Mouse (Mus musculus) liver, embryonic 15.5 days (tissue): ENCODE measurements at regions not wholly inside any gene's neighbourhood (a gene's known extent, or its start where the extent isn't known, plus 50 kb on each side); places are given as distances from the start of the nearest gene placed in this dataset.

ENCODE experiments used
- ATAC-seq: fragments of 200-750 bp; cut with Nextera tagmentation; 2 replicates; pipeline ENCODE4 v1.8.0; 2017; ENCODE audit warnings: moderate number of reproducible peaks, mild to moderate bottlenecking, moderate library complexity; ENCODE audit not compliant: insufficient read depth
- H3K27ac ChIP-seq: fragments of 300-500 bp; sonication (generic); replicated peaks from 2 replicates; pipeline ENCODE4 v1.5.1; 2015; ENCODE audit warnings: mild to moderate bottlenecking, inconsistent platforms
- H3K27me3 ChIP-seq: fragments of 300-500 bp; sonication (generic); 2 replicates; pipeline ENCODE4 v1.6.1; 2015; ENCODE audit warnings: mild to moderate bottlenecking, inconsistent platforms
- H3K36me3 ChIP-seq: fragments of 300-500 bp; sonication (generic); replicated peaks from 2 replicates; pipeline ENCODE4 v1.6.1; 2015; ENCODE audit warnings: moderate library complexity, mild to moderate bottlenecking, inconsistent platforms
- H3K4me1 ChIP-seq: fragments of 300-500 bp; sonication (generic); replicated peaks from 2 replicates; pipeline ENCODE4 v1.6.1; 2015; ENCODE audit warnings: inconsistent platforms
- H3K4me2 ChIP-seq: fragments of 300-500 bp; sonication (generic); 2 replicates; pipeline ENCODE4 v1.6.1; 2015; ENCODE audit warnings: moderate library complexity, mild to moderate bottlenecking, inconsistent platforms
- H3K4me3 ChIP-seq: fragments of 300-500 bp; sonication (generic); replicated peaks from 2 replicates; pipeline ENCODE4 v1.5.1; 2015; ENCODE audit warnings: mild to moderate bottlenecking, inconsistent platforms
- H3K9ac ChIP-seq: fragments of 300-500 bp; sonication (generic); 2 replicates; pipeline ENCODE4 v1.6.1; 2015; ENCODE audit warnings: moderate library complexity, mild to moderate bottlenecking, inconsistent platforms
- H3K9me3 ChIP-seq: fragments of 300-500 bp; sonication (generic); replicated peaks from 2 replicates; pipeline ENCODE4 v1.6.1; 2016; ENCODE audit warnings: inconsistent platforms
- WGBS: fragments of 180-500 bp; shearing (Covaris S2); methylation state at CpG from one replicate; pipeline ENCODE4 v1.1.7; 2015; ENCODE audit warnings: mixed read lengths; ENCODE audit not compliant: insufficient replicate concordance; 5-methylcytosine and 5-hydroxymethylcytosine counted together

DNA sequence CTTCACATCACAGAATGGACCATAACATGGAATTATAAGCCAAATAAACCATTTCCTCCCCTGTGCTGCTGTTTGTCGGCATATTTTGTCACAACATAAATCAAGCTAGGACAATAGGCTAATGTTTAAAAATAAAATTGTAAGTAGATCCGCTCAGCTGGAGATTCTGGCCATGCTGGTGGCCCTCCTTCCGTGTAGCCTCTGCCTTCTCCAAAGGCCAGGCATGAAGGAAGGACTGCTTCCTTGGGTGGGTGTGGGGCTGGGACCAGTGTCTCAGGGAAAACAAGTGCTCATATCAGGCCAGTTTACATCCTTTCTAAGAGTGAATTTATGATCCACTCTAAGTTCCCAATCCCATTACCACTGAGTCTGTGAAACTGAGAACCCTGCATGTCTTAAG lies 206.3 kb upstream of the Ppp2r2d start:
- H3K27me3 ChIP-seq: no peaks in the 10 kb centered on the region
- H3K36me3 ChIP-seq: no peaks in the 10 kb centered on the region
- WGBS: 50% methylated on average over 3 of the region's 3 CpGs
- no peak overlapping the region for H3K4me2 ChIP-seq
- no peaks in the 10 kb centered on the region for H3K9me3 ChIP-seq
- no peak overlapping the region for H3K4me3 ChIP-seq
- ATAC-seq: no peak
- H3K9ac ChIP-seq: no peak overlapping the region
- no peak overlapping the region for H3K27ac ChIP-seq
- H3K4me1 ChIP-seq: no peaks in the 10 kb centered on the region

- H3K9me3 ChIP-seq: no peaks in the 10 kb centered on the region
- no peaks in the 10 kb centered on the region for H3K27me3 ChIP-seq
- H3K4me2 ChIP-seq: no peak overlapping the region
- no peak for ATAC-seq
- H3K27ac ChIP-seq: no peak overlapping the region
- H3K36me3 ChIP-seq: no peaks in the 10 kb centered on the region
- 62% methylated on average over 9 of the region's 9 CpGs for WGBS
- H3K4me1 ChIP-seq: no peaks in the 10 kb centered on the region
- H3K9ac ChIP-seq: no peak overlapping the region
- no peak overlapping the region for H3K4me3 ChIP-seq
Measured at GRCm38 (mm10) chr7:138626061-138626460, 219.8 kb upstream of the Ppp2r2d start.

DNA sequence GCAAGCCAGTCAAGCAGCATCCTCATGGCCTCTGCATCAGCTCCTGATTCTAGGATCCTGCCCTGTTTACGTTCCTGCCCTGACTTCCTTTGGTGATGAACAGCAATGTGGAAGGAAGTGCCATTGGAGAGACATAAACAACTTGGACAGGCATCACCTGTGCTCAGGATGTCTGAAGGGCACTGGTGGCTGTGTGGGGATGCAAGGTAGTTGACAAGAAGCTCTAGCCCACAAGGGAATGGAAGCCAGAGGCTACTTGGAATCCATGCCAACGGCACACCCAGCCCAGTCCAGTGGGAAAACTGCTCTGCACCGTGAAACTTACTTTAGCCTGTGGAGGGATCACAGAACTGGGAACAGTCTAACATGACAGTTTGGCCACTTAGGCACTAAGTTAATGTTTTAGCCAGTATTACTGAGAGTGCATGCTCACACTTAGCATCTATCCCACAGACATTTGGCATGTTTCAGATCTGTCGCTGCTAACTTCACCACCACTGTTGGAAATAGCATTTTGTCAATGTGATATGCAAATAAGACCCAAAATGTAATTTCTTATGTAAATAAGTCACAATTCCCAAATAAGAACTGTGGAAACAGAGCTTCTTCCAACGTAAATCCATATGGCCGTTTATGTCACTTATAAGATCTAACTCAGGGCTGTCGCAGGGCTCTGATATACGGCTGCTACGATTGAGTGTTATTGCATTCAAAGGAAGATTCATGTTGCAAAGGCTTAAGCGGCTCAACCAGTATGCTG lies 223.5 kb upstream of the Tcerg1l start:
- H3K36me3 ChIP-seq: no peaks in the 10 kb centered on the region
- no peak overlapping the region for H3K27ac ChIP-seq
- ATAC-seq: no peak
- 76% methylated on average over 10 of the region's 10 CpGs for WGBS
- no peaks in the 10 kb centered on the region for H3K9me3 ChIP-seq
- no peak overlapping the region for H3K9ac ChIP-seq
- no peak overlapping the region for H3K4me3 ChIP-seq
- no peaks in the 10 kb centered on the region for H3K27me3 ChIP-seq
- H3K4me2 ChIP-seq: no peak overlapping the region
- no peaks in the 10 kb centered on the region for H3K4me1 ChIP-seq

DNA sequence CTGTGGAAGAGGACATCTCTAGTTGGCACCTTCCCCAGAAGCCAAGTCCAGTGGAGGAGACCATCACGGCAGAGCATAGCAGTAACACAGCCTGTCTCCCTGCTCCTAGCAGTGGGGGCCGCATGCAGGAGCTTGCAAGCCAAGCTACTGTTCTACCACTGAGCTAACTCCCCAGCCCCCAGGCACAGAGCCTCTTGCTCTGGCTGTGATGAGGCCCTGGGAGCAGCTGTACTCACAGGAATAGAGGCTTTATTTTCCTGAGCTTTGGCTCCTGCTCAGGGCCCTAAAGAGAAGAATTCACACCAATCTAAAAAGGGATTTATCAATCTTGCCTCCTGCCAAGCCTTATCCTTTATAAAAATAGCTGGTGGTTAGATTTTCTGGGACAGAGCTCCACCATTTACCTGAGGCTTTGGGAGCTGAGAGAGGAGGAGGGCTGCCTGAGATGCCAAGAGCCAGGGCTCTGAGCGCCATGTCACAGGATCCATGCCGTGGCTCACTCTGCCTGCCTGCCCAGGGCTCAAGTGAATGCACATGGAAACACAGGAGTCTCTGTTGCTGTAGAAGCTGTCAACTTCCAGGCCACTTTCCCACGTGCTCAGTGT lies 222.7 kb upstream of the Tcerg1l start:
- no peak for ATAC-seq
- Histone ChIP-seq H3K9ac (no peak overlapping the region), H3K27me3 (no peaks in the 10 kb centered on the region), H3K36me3 (no peaks in the 10 kb centered on the region), H3K4me2 (no peak overlapping the region), H3K4me1 (no peaks in the 10 kb centered on the region), H3K4me3 (no peak overlapping the region), H3K9me3 (no peaks in the 10 kb centered on the region), H3K27ac (no peak overlapping the region)
- 55% methylated on average over 5 of the region's 5 CpGs for WGBS

DNA sequence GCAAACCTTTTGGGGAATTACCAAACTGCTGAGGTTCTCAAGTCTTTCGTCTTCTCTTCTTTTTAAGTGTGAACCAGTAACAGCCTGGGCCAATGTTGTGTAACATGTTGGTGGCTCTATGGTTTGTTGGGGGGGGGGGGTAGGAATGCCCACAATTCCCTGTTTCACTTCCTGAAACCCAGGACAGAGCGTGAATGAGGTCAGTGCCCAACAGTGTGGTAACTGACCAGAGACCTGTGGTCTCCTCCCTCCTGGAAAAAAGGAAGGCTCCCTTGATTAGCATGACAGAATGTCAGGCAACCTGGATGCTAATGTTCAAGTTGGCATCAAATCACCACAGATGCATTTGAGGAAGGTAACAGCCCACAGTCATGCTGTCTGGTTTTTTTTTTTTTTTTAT lies 218.9 kb upstream of the Tcerg1l start:
- Histone ChIP-seq H3K4me3 (no peak overlapping the region), H3K9me3 (no peaks in the 10 kb centered on the region), H3K4me2 (no peak overlapping the region), H3K4me1 (no peaks in the 10 kb centered on the region), H3K27me3 (no peaks in the 10 kb centered on the region), H3K27ac (no peak overlapping the region), H3K36me3 (no peaks in the 10 kb centered on the region), H3K9ac (no peak overlapping the region)
- 33% methylated on average over 2 of the region's 2 CpGs for WGBS
- no peak for ATAC-seq

DNA sequence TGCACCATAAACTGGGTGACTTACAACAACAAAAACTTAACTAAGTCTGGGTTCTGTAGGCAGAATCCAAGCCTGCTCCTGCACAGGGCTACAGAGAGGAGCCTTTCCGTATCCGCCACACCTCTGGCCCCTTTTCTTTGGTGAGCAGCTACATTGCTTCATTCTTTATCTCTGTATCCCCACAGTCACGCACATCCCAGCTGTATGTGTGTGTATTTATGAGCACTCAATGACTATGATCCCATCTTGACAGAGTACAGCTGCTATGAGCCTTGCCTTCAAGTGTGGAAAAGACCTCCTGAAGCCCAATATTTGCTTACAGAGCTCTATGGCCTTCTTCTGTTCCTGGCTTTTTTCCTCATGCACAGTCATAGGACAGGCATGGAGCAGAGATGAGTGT lies 212.1 kb upstream of the Tcerg1l start:
- no peak overlapping the region for H3K27ac ChIP-seq
- no peaks in the 10 kb centered on the region for H3K9me3 ChIP-seq
- no peak overlapping the region for H3K4me2 ChIP-seq
- H3K9ac ChIP-seq: no peak overlapping the region
- H3K36me3 ChIP-seq: no peaks in the 10 kb centered on the region
- no peak overlapping the region for H3K4me3 ChIP-seq
- no peak for ATAC-seq
- H3K4me1 ChIP-seq: no peaks in the 10 kb centered on the region
- no peaks in the 10 kb centered on the region for H3K27me3 ChIP-seq
- WGBS: 64% methylated on average over 3 of the region's 3 CpGs

DNA sequence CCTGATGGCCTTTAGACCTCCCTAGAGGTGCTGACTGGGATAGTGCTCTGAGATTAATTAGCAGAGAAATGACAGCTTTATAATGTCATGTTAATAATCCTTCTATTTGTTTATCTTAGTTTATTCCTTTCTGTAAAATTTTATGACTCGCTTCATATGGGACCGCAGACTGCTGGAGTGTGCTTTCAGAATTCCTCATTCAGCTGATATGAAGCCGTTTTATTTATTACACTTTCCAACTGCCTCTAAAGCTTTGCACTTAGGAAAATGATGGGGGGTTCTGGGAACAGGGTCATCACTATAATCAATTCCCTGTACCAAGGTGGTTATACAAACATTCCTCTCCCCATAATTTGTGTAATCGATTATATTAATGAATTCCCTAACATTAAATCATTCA lies 211.6 kb upstream of the Tcerg1l start:
- H3K9me3 ChIP-seq: no peaks in the 10 kb centered on the region
- H3K4me1 ChIP-seq: no peaks in the 10 kb centered on the region
- H3K36me3 ChIP-seq: no peaks in the 10 kb centered on the region
- ATAC-seq: no peak
- no peaks in the 10 kb centered on the region for H3K27me3 ChIP-seq
- no peak overlapping the region for H3K27ac ChIP-seq
- WGBS: 70% methylated on average over 4 of the region's 4 CpGs
- no peak overlapping the region for H3K4me3 ChIP-seq
- no peak overlapping the region for H3K9ac ChIP-seq
- no peak overlapping the region for H3K4me2 ChIP-seq

DNA sequence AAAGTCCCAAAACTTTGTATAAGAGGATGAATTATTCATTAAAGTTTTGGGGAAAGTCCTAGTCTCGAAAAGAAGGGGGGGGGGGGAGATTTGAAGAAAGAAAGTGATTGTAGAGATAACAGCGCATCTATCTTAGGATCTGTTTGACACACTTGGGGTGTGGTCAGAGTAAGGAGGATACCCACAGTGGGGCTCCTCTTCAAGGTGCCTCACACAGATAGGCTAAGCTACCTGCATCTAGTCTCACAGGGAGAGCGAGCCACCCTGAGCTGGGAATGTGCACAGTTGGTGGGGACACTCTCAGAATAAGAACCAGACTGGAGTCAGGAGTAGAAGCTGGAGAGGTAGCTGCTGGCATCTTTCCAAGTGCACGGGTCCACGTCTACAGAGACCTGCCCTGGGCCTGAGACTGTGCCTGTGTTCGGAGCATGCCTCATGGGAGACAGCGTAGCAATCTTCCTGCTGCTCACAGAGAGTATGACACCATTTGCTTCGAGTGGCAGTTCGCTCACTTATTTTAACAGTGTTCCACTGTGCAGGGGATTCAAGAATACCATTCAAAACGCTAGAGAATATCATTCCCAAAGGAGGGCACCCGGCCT lies 208.9 kb upstream of the Tcerg1l start:
- H3K27ac ChIP-seq: no peak overlapping the region
- H3K27me3 ChIP-seq: no peaks in the 10 kb centered on the region
- H3K4me1 ChIP-seq: no peaks in the 10 kb centered on the region
- no peak for ATAC-seq
- 59% methylated on average over 11 of the region's 11 CpGs for WGBS
- no peaks in the 10 kb centered on the region for H3K36me3 ChIP-seq
- H3K4me2 ChIP-seq: no peak overlapping the region
- H3K9me3 ChIP-seq: no peaks in the 10 kb centered on the region
- no peak overlapping the region for H3K4me3 ChIP-seq
- H3K9ac ChIP-seq: no peak overlapping the region

GRCm38 (mm10) chr7:138605923-138606322 lies 208.4 kb upstream of the Tcerg1l start:
- H3K4me3 ChIP-seq: no peak overlapping the region
- ATAC-seq: no peak
- no peaks in the 10 kb centered on the region for H3K27me3 ChIP-seq
- H3K27ac ChIP-seq: no peak overlapping the region
- H3K9ac ChIP-seq: no peak overlapping the region
- no peaks in the 10 kb centered on the region for H3K36me3 ChIP-seq
- no peaks in the 10 kb centered on the region for H3K9me3 ChIP-seq
- H3K4me1 ChIP-seq: no peaks in the 10 kb centered on the region
- no peak overlapping the region for H3K4me2 ChIP-seq

DNA sequence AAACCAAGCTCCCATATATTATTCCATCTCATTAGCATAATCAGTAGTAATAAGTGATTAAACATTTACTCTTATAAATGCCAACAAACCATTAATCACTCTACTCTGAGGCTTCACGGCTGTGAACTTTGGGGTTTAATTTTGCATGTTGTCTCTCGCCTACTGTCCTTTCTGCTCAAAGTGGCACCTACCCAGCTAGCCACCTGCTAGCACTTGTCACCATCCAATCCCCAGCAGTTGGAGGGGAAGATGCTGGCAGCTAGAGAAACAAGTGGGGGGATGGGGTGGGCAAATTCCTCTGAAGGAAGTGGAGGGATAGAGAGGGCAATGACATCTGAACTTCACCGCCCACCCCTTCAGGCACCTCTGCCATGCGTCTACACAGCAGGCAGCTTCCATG lies 204.2 kb upstream of the Tcerg1l start:
- H3K27me3 ChIP-seq: no peaks in the 10 kb centered on the region
- no peak for ATAC-seq
- no peak overlapping the region for H3K4me3 ChIP-seq
- no peak overlapping the region for H3K9ac ChIP-seq
- no peaks in the 10 kb centered on the region for H3K9me3 ChIP-seq
- 50% methylated on average over 4 of the region's 4 CpGs for WGBS
- no peak overlapping the region for H3K27ac ChIP-seq
- H3K4me1 ChIP-seq: no peaks in the 10 kb centered on the region
- no peaks in the 10 kb centered on the region for H3K36me3 ChIP-seq
- no peak overlapping the region for H3K4me2 ChIP-seq

DNA sequence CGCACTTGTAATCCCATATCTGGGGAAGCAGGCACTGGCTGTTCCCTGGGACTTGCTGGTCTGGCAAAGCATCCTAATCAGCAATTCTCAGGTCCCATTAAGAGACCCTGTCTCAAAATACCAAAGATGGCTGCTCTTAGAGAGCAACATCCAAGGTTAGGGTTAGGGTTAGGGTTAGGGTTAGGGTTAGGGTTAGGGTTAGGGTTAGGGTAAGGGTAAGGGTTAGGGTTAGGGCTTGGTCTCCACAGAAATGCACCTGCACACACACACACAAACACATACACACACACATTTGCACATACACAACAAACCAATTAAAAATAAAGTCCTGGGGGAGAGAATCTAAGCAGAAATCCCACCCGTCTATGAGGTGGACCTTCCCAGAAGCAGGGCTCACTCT lies 195.8 kb upstream of the Tcerg1l start:
- Histone ChIP-seq H3K9me3 (no peaks in the 10 kb centered on the region), H3K4me2 (no peak overlapping the region), H3K4me3 (no peak overlapping the region), H3K4me1 (no peaks in the 10 kb centered on the region), H3K9ac (no peak overlapping the region), H3K27ac (no peak overlapping the region), H3K27me3 (no peaks in the 10 kb centered on the region), H3K36me3 (no peaks in the 10 kb centered on the region)
- ATAC-seq: no peak
- WGBS: 69% methylated on average over 2 of the region's 2 CpGs

DNA sequence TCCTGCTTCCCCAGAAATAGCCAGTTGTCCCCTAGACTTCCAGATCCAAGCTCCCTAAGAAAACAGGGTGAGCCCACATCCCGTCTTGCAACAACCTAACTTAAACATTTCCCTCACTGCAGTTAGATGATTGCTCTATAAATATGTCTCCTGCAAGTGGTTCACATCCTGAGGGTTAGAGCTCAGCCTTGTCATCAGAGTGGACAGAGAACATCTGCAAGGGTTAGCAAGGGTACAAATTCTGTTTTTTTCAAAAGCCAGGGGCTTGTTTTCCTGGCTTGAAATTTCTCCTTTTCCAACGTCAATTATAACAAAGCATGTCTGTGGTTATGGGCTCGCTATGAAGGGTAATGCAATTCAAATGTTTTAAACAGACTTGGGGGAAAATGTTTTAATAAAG lies 169.8 kb upstream of the Tcerg1l start:
- Histone ChIP-seq H3K27me3 (no peaks in the 10 kb centered on the region), H3K4me2 (no peak overlapping the region), H3K9me3 (no peaks in the 10 kb centered on the region), H3K36me3 (no peaks in the 10 kb centered on the region), H3K9ac (no peak overlapping the region), H3K4me3 (no peak overlapping the region), H3K4me1 (no peaks in the 10 kb centered on the region), H3K27ac (no peak overlapping the region)
- WGBS: 51% methylated on average over 3 of the region's 3 CpGs
- no peak for ATAC-seq
